Mouse (Mus musculus): ENCODE results near the gene Tmem213. TPM values are rescaled to one million over a fixed set of nuclear protein-coding genes. Genes with fewer than 3 reads are reported as not detected.

Tmem213 gene
- polyA plus RNA-seq, 1 experiment from 2014 or later = not detected

DNA sequence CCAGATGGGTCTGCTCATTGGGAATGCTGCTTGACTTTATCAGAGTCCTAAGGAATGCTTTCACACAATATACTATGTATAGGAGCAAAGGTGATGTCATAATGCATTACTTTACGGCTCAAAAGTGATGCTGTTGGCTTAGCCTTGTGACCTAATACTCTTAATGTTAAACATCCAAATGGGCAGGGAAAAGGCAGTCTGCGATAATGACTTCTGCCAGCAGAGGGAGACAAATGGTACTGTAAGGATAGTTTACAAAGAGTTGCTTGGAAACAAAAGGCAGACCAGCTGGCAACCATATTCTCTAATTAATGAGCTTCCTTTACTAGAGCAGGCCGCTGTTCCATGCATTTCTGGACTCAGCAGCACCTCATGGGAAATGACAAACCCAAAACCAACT, 51.0 kb downstream of the Tmem213 start:
- peak overlapping the region; percentile 70 for H3K27ac ChIP-seq (ENCODE audit: low read depth, low read length)
- H3K9ac ChIP-seq (ENCODE audit: low read depth, low read length) = no peak overlapping the region
- no peak overlapping the region for H3K4me2 ChIP-seq (ENCODE audit: low read length)
- no peaks in the 10 kb centered on the region for H3K27me3 ChIP-seq (replicated peaks; ENCODE audit: control insufficient read depth, insufficient read depth, low read length)
- no peaks in the 10 kb centered on the region for H3K9me3 ChIP-seq (ENCODE audit: control insufficient read depth, low read length)
- H3K36me3 ChIP-seq (ENCODE audit: control insufficient read depth, insufficient read depth, low read length) = peaks cover 14% of the 10 kb centered on the region; the same call in 1 of the 2 replicates
- H3K4me3 ChIP-seq (ENCODE audit: low read length) = no peak overlapping the region
- peaks cover 6% of the 10 kb centered on the region for H3K4me1 ChIP-seq (ENCODE audit: control insufficient read depth, insufficient read depth, low read depth, low read length)
- 16% methylated on average over 3 of the region's 3 CpGs for WGBS
- ATAC-seq = peak; percentile 66

DNA sequence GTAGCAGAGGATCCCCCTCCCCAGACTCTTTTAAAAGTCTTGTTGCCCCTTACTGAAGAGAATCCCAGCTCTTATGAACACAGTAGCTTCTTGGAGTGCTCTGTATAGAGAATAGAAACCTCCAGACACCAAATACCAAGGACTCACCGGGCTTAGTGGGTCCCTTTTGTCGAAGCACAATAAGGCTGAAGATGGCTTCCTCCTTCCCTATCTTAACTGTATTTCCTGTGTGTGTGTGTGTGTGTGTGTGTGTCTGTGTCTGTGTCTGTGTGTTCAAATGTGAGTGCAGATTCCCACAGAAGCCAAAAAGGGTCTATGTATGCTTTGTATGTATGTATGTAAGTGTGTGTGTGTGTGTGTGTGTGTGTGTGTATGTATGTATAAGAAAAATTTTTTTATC, 51.5 kb downstream of the Tmem213 start:
- ATAC-seq = 0 out of 2 replicates have a peak, but pooled peaks have one; percentile 12
- Histone ChIP-seq H3K4me1 (ENCODE audit: control insufficient read depth, insufficient read depth, low read depth, low read length) (peaks cover 6% of the 10 kb centered on the region), H3K4me2 (ENCODE audit: low read length) (no peak overlapping the region), H3K36me3 (ENCODE audit: control insufficient read depth, insufficient read depth, low read length) (peaks cover 14% of the 10 kb centered on the region; the same call in 1 of the 2 replicates), H3K9ac (ENCODE audit: low read depth, low read length) (no peak overlapping the region), H3K9me3 (ENCODE audit: control insufficient read depth, low read length) (no peaks in the 10 kb centered on the region), H3K4me3 (ENCODE audit: low read length) (no peak overlapping the region), H3K27me3 (replicated peaks; ENCODE audit: control insufficient read depth, insufficient read depth, low read length) (no peaks in the 10 kb centered on the region), H3K27ac (ENCODE audit: low read depth, low read length) (peak overlapping the region; percentile 70)
- WGBS = 64% methylated on average over 2 of the region's 2 CpGs

DNA sequence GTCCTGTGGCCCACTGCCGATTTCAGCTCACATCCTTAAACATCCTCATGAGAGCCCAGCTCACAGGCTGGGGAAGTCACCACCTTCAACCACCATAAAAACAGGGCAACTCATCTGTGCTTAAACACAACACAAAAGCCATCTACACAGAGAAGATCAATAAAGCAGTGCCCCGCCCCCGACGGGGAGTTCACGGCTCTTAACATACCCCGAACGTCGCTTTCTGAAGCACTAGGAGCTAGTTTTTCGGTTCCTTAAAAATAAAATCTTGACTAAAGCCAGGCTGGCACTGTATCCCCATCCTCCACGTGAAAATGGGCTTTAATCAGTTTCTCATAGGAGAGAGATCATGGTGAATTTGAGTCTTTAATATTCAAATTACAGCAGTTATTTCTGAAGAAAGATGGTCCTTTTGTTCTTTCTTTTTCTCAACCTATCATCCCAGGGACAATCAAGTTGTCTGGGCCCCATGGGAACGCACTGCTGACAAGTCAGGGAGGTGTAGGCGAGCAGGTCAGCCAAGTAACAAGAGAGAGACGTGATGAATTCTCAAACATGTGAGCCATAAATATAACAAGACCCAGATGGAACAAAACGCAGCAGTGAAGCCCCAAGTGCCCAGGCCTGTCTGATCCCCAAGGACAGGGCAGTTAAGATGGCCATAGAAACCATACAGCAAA, 53.9 kb downstream of the Tmem213 start:
- Histone ChIP-seq H3K9ac (ENCODE audit: low read depth, low read length) (no peak overlapping the region), H3K36me3 (ENCODE audit: control insufficient read depth, insufficient read depth, low read length) (peaks cover 10% of the 10 kb centered on the region; the same call in 1 of the 2 replicates), H3K4me3 (ENCODE audit: low read length) (no peak overlapping the region), H3K27me3 (replicated peaks; ENCODE audit: control insufficient read depth, insufficient read depth, low read length) (no peaks in the 10 kb centered on the region), H3K4me1 (ENCODE audit: control insufficient read depth, insufficient read depth, low read depth, low read length) (peaks cover 6% of the 10 kb centered on the region), H3K9me3 (ENCODE audit: control insufficient read depth, low read length) (no peaks in the 10 kb centered on the region), H3K4me2 (ENCODE audit: low read length) (no peak overlapping the region), H3K27ac (ENCODE audit: low read depth, low read length) (no peak overlapping the region)
- no peak for ATAC-seq
- 36% methylated on average over 14 of the region's 14 CpGs for WGBS

DNA sequence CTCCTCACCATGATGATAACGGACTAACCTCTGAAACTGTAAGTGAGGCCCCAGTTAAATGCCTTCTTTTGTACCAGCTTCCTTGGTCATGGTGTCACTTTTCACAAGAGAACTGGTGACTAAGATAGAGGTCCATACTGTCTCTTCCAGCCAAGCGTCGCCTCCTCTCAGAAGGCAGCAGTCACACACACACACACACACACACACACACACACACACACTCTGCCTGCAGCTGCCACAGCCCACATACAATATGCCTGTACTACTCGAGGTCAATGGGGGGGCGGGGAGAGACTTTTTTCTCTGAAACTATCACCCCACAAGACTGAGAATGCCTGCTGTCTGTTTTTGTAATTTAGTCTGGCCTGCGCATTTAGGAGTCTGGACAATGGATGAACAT, 55.6 kb downstream of the Tmem213 start:
- Histone ChIP-seq H3K9me3 (ENCODE audit: control insufficient read depth, low read length) (no peaks in the 10 kb centered on the region), H3K27me3 (replicated peaks; ENCODE audit: control insufficient read depth, insufficient read depth, low read length) (no peaks in the 10 kb centered on the region), H3K27ac (ENCODE audit: low read depth, low read length) (no peak overlapping the region), H3K9ac (ENCODE audit: low read depth, low read length) (no peak overlapping the region), H3K4me1 (ENCODE audit: control insufficient read depth, insufficient read depth, low read depth, low read length) (peaks cover 6% of the 10 kb centered on the region), H3K4me2 (ENCODE audit: low read length) (no peak overlapping the region), H3K4me3 (ENCODE audit: low read length) (no peak overlapping the region), H3K36me3 (ENCODE audit: control insufficient read depth, insufficient read depth, low read length) (peaks cover 9% of the 10 kb centered on the region; the same call in 1 of the 2 replicates)
- WGBS = 86% methylated on average over 6 of the region's 6 CpGs
- ATAC-seq = no peak

DNA sequence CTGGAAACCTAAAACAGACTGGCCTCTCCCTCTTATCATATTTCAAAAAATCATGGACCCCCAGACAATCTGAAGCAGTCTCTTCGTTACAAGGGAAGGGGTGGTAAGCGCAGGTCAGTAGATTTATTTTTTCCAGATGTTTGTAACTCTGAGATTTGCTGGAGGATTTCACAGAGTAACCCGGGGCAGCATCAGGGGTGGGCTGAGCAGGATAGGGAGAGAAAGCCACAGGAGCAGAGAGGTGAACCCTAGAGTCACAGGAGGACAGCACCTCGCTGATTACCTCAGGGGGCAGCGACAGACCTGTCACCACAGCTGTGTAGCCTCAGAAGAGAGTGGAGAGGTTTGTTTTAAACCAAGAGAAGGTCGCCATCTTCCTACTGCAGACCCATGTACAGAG, 56.3 kb downstream of the Tmem213 start:
- Histone ChIP-seq H3K27ac (ENCODE audit: low read depth, low read length) (no peak overlapping the region), H3K9ac (ENCODE audit: low read depth, low read length) (no peak overlapping the region), H3K27me3 (replicated peaks; ENCODE audit: control insufficient read depth, insufficient read depth, low read length) (no peaks in the 10 kb centered on the region), H3K36me3 (ENCODE audit: control insufficient read depth, insufficient read depth, low read length) (peaks cover 14% of the 10 kb centered on the region), H3K4me1 (ENCODE audit: control insufficient read depth, insufficient read depth, low read depth, low read length) (peaks cover 4% of the 10 kb centered on the region), H3K4me2 (ENCODE audit: low read length) (no peak overlapping the region), H3K4me3 (ENCODE audit: low read length) (no peak overlapping the region), H3K9me3 (ENCODE audit: control insufficient read depth, low read length) (no peaks in the 10 kb centered on the region)
- ATAC-seq = no peak
- WGBS = 76% methylated on average over 6 of the region's 6 CpGs

Other genes with a start within 250 kb of the Tmem213 start
- gene Trim24, start 238.4 kb upstream of the Tmem213 start, polyA plus RNA-seq (2015; fragmentation: Nextera tagmentation; extraction: Ambion mirVana) = 13.2 and 15.9 TPM in 2 replicates
- gene Svopl, start 62.3 kb upstream of the Tmem213 start, polyA plus RNA-seq (2015; fragmentation: Nextera tagmentation; extraction: Ambion mirVana) = 1.4 and 1.5 TPM in 2 replicates
- gene Atp6v0a4, start 15.3 kb downstream of the Tmem213 start, polyA plus RNA-seq (2015; fragmentation: Nextera tagmentation; extraction: Ambion mirVana) = 0.35 and 0.38 TPM in 2 replicates
- 10.4 and 13.6 TPM in 2 replicates for gene D630045J12Rik, start 144.8 kb downstream of the Tmem213 start, polyA plus RNA-seq (2015; fragmentation: Nextera tagmentation; extraction: Ambion mirVana)
- gene Zc3hav1l, start 190.0 kb downstream of the Tmem213 start, polyA plus RNA-seq (2015; fragmentation: Nextera tagmentation; extraction: Ambion mirVana) = 4.9 and 6.4 TPM in 2 replicates
- 1.4 and 1.6 TPM in 2 replicates for gene Zc3hav1, start 245.3 kb downstream of the Tmem213 start, polyA plus RNA-seq (2015; fragmentation: Nextera tagmentation; extraction: Ambion mirVana)